Mouse (Mus musculus): ENCODE measurements at regions not wholly inside any gene's neighbourhood (a gene's known extent, or its start where the extent isn't known, plus 50 kb on each side); places are given as distances from the start of the nearest gene placed in this dataset.

- TF ChIP-seq CTCF (IDR thresholded peaks at IDR 0.05) (no peak), EP300 (IDR thresholded peaks at IDR 0.05) (no peak)
Observed at GRCm38 (mm10) chr2:50416056-50416455, 119.5 kb upstream of the Mmadhc start.

All from lung, postnatal 0 days (tissue).